Mouse (Mus musculus) ES-Bruce4 (cell line): ENCODE measurements around the gene Syne1. TPM values are rescaled to one million over a fixed set of nuclear protein-coding genes. Genes with fewer than 3 reads are reported as not detected.

ENCODE experiments used
- H3K27ac ChIP-seq: 2 replicates; pipeline ENCODE4 v1.5.1; 2012; ENCODE audit warnings: low read length, inconsistent platforms; ENCODE audit not compliant: insufficient read depth
- H3K27me3 ChIP-seq: 2 replicates; pipeline ENCODE4 v1.6.1; 2012; ENCODE audit warnings: mild to moderate bottlenecking, low read length, inconsistent platforms; ENCODE audit not compliant: control insufficient read depth, poor library complexity, insufficient read depth, severe bottlenecking
- H3K36me3 ChIP-seq: 2 replicates; pipeline ENCODE4 v1.6.1; 2012; ENCODE audit warnings: inconsistent platforms, mild to moderate bottlenecking, low read length, moderate library complexity; ENCODE audit not compliant: control insufficient read depth, poor library complexity, insufficient read depth, severe bottlenecking
- H3K4me1 ChIP-seq: one replicate; pipeline ENCODE4 v1.8.1; 2011; ENCODE audit warnings: low read length; ENCODE audit not compliant: control insufficient read depth, insufficient read depth
- H3K4me3 ChIP-seq: 2 replicates; pipeline ENCODE4 v1.5.1; 2011; ENCODE audit warnings: low read depth, mild to moderate bottlenecking, low read length
- H3K9ac ChIP-seq: 2 replicates; pipeline ENCODE4 v1.6.1; 2012; ENCODE audit warnings: low read depth, mild to moderate bottlenecking, inconsistent platforms; ENCODE audit not compliant: poor library complexity, severe bottlenecking
- H3K9me3 ChIP-seq: replicated peaks from 2 replicates; pipeline ENCODE4 v1.6.1; 2012; ENCODE audit warnings: mild to moderate bottlenecking, low read length, inconsistent platforms; ENCODE audit not compliant: control insufficient read depth, poor library complexity, insufficient read depth, severe bottlenecking
- CTCF ChIP-seq: IDR thresholded peaks from one replicate; pipeline ENCODE4 v1.8.1; 2011; ENCODE audit warnings: low read depth, low read length
- EP300 ChIP-seq: IDR thresholded peaks from 2 replicates; pipeline ENCODE4 v1.6.1; 2011; ENCODE audit warnings: low read depth, low read length; ENCODE audit not compliant: insufficient read depth
- POLR2A ChIP-seq: IDR thresholded peaks from one replicate; pipeline ENCODE4 v1.8.1; 2011; ENCODE audit warnings: low read length; ENCODE audit not compliant: insufficient read depth
- polyA plus RNA-seq: library from polyadenylated mRNA; stranded (reverse); fragments of >200 nt; gene quantifications from 2 replicates; pipeline ENCODE4 v1.2.4, GENCODE M21; 2011; ENCODE audit warnings: low read depth; ENCODE audit not compliant: missing spikeins, insufficient read depth, insufficient read length

Gene Syne1
- polyA plus RNA-seq, 1 experiment: 3.2 TPM

GRCm38 (mm10) chr10:5520695-5521094 lies 30.6 kb downstream of the Syne1 start:
- no peak for TF ChIP-seq CTCF
- TF ChIP-seq POLR2A: no peak
- TF ChIP-seq EP300: no peak
- H3K4me3 ChIP-seq: no peak overlapping the region
- no peaks in the 10 kb centered on the region for H3K4me1 ChIP-seq
- no peaks in the 10 kb centered on the region for H3K36me3 ChIP-seq
- H3K9me3 ChIP-seq: no peaks in the 10 kb centered on the region
- H3K27ac ChIP-seq: no peak overlapping the region
- H3K9ac ChIP-seq: no peak overlapping the region
- H3K27me3 ChIP-seq: no peaks in the 10 kb centered on the region

GRCm38 (mm10) chr10:5515330-5515729 lies 36.0 kb downstream of the Syne1 start:
- H3K36me3 ChIP-seq: no peaks in the 10 kb centered on the region
- no peak overlapping the region for H3K27ac ChIP-seq
- no peak overlapping the region for H3K4me3 ChIP-seq
- no peaks in the 10 kb centered on the region for H3K9me3 ChIP-seq
- no peaks in the 10 kb centered on the region for H3K4me1 ChIP-seq
- H3K9ac ChIP-seq: no peak overlapping the region
- no peak for TF ChIP-seq CTCF
- no peak for TF ChIP-seq POLR2A
- no peak for TF ChIP-seq EP300
- H3K27me3 ChIP-seq: no peaks in the 10 kb centered on the region

- no peaks in the 10 kb centered on the region for H3K9me3 ChIP-seq
- no peak overlapping the region for H3K4me3 ChIP-seq
- TF ChIP-seq CTCF: no peak
Observed at GRCm38 (mm10) chr10:5514134-5514533, 37.1 kb downstream of the Syne1 start.

GRCm38 (mm10) chr10:5512285-5512684 lies 39.0 kb downstream of the Syne1 start:
- TF ChIP-seq EP300 (no peak), POLR2A (no peak), CTCF (no peak)
- no peak overlapping the region for H3K9ac ChIP-seq
- H3K9me3 ChIP-seq: no peaks in the 10 kb centered on the region
- H3K4me1 ChIP-seq: no peaks in the 10 kb centered on the region
- no peaks in the 10 kb centered on the region for H3K27me3 ChIP-seq
- H3K36me3 ChIP-seq: no peaks in the 10 kb centered on the region
- H3K27ac ChIP-seq: no peak overlapping the region
- H3K4me3 ChIP-seq: no peak overlapping the region

More at GRCm38 (mm10) chr10:5514134-5514533, 37.1 kb downstream of the Syne1 start:
- H3K27ac ChIP-seq: no peak overlapping the region
- no peaks in the 10 kb centered on the region for H3K4me1 ChIP-seq
- no peaks in the 10 kb centered on the region for H3K27me3 ChIP-seq
- no peak overlapping the region for H3K9ac ChIP-seq
- H3K36me3 ChIP-seq: no peaks in the 10 kb centered on the region

GRCm38 (mm10) chr10:5511403-5511802 lies 39.9 kb downstream of the Syne1 start:
- H3K9me3 ChIP-seq: no peaks in the 10 kb centered on the region
- no peak overlapping the region for H3K27ac ChIP-seq
- H3K36me3 ChIP-seq: no peaks in the 10 kb centered on the region
- TF ChIP-seq EP300 (no peak), CTCF (no peak), POLR2A (no peak)
- no peaks in the 10 kb centered on the region for H3K4me1 ChIP-seq
- no peak overlapping the region for H3K9ac ChIP-seq
- no peaks in the 10 kb centered on the region for H3K27me3 ChIP-seq
- H3K4me3 ChIP-seq: no peak overlapping the region

GRCm38 (mm10) chr10:5507478-5507877 lies 43.8 kb downstream of the Syne1 start:
- Histone ChIP-seq H3K27me3 (no peaks in the 10 kb centered on the region), H3K9ac (no peak overlapping the region), H3K36me3 (no peaks in the 10 kb centered on the region), H3K9me3 (no peaks in the 10 kb centered on the region), H3K27ac (no peak overlapping the region), H3K4me3 (no peak overlapping the region), H3K4me1 (no peaks in the 10 kb centered on the region)
- TF ChIP-seq POLR2A (no peak), CTCF (no peak), EP300 (no peak)

- no peaks in the 10 kb centered on the region for H3K4me1 ChIP-seq
- TF ChIP-seq EP300: no peak
- no peak for TF ChIP-seq POLR2A
- no peak for TF ChIP-seq CTCF
- H3K4me3 ChIP-seq: no peak overlapping the region
- no peak overlapping the region for H3K9ac ChIP-seq
- no peaks in the 10 kb centered on the region; the same call in 1 of the 2 replicates for H3K27me3 ChIP-seq
- H3K36me3 ChIP-seq: no peaks in the 10 kb centered on the region
- H3K9me3 ChIP-seq: no peaks in the 10 kb centered on the region
- H3K27ac ChIP-seq: no peak overlapping the region
Observed at GRCm38 (mm10) chr10:5504761-5505160, 46.5 kb downstream of the Syne1 start.
